Mouse (Mus musculus): ENCODE results near the gene Xxylt1.

Gene Xxylt1

DNA sequence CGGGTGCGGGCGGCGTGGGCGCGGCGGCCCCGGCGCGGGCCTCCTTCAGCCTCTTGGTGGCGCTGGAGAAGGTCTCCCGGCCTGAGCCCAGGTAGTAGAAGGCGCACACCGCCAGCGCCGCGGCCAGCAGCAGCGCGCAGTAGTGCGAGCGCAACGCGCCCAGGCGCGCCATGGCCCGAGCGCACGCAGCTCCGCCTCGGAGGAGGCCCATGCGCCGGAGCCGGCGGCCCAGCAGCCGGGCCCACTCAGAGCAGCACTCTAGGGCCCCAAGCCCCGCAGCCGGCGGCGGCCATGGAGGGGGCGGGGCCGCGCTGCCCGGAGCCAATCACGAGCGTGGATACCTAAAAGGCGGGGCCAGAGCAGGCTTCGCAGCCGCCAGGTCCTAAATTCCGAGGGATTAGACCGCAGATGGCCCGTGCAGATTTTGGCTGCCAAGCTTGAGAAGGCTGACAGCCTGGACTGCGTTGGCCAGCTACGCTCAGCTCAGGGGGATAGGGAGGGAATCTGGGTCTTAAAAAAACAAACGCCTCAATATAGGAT, at the start of gene Xxylt1:
Gene Xxylt1, minus strand, starts transcription at position 308 of the 540 bp plus-strand sequence.
- DNase-seq = peak; percentile 97 to 98

GRCm38 (mm10) chr16:31128116-31128515, 46.9 kb upstream of the Xxylt1 start:
- DNase-seq = no peak

GRCm38 (mm10) chr16:31124991-31125390, 43.8 kb upstream of the Xxylt1 start:
- DNase-seq = no peak

DNA sequence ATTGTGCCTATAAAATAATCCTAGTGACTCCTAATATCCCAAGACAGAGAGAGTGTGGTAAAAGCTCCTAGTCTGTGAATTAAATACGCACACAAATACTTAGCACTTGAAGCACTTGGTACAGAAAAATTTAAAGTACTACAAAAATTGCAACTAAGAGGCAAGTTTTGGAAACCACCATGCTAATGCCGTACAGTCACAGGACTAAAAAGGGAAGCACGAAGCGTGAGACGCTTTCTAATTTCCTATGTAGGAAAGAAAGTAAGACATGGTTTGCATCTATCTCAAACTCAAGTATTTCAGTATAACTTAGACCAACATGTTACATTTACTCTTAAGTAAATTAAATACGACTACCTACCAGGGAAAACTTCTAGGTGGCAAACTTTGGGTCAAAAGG, 40.4 kb upstream of the Xxylt1 start:
- DNase-seq = no peak

DNA sequence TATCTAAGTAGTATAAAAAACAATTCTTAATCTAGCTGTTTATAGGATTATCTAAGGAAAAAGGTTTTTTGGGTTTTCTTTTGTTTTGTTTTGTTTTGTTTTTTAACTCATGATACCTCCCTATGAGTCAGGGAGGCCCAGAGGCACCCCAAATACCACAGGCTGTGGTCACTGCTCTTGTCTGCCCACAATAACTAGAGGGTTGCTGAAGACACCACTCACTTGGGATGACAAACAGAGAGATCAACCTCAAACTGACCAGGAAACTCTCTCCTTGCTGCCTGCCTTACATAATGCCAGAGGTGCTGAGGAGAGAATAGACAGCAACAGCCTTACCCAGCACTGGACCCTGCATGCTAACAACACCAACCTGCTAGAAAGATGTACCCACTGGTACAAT, 32.4 kb upstream of the Xxylt1 start:
- DNase-seq = no peak

DNA sequence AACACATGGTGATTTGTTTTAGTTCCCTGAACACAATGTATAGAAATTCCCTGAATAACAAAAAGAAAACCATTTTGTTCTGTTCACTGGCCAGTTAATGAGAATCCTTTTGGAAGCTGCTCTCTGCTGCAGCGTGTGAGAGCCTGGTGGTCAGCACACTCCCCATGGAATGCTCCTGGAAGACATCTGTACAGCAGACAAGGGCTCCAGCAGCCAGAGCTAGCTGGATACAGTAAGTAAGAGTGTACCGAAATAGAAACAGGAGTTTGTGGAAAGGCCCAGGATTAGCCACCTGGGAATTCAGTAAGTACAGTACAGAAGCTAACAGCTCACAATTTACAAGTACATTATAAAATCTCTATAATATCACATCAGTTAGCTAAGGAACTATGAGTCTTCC, 20.1 kb upstream of the Xxylt1 start:
- DNase-seq = no peak

DNA sequence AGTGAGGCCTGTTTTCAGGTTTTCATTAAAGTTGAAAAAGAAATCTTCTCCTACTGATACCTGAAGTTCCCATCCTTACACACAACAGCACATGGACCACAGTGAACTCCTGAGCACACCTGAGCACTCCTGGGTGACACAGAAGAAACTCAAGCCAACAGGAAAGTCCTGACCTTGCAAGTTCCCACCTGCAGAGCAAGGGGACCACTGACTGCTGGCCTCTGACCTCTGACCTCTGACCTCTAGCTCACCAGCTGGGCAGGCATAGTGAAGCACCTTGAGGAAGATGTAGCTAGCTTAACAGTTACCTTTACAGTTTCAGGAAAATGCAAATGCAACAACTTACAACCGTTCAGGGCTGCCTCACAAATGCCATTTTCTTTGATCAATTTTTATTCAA, 18.7 kb upstream of the Xxylt1 start:
- no peak for DNase-seq

- DNase-seq = no peak
These were observed 12.8 kb upstream of the Xxylt1 start for GRCm38 (mm10) chr16:31094036-31094435.

- no peak for DNase-seq
These were observed 12.0 kb upstream of the Xxylt1 start for GRCm38 (mm10) chr16:31093186-31093585.

GRCm38 (mm10) chr16:31081891-31082290, 659 bp upstream of the Xxylt1 start:
- DNase-seq = no peak

DNA sequence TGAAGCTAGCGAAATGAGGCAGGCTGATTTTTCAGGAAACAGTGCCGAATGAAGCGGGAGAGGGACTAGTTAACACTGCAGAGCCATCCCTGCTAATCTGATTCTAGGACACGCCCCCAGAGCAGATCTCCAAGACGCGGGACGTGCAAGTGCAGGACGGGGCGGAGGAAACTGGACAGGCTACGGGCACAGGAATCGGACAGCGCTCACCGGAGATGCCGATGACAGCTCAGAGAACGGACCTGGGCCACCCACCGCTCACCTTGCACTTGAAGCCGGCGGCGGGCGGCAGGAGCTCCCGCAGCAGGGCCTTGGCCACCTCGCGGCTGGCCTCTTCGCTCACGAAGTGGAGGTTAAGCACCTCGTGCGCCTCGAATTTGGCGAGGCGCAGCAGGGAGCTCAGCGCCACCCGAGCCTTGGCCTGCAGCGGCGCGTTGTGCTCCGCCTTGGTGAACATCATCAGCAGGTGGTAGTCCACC, 620 bp downstream of the Xxylt1 start:
- DNase-seq = peak; percentile 74 to 76

DNA sequence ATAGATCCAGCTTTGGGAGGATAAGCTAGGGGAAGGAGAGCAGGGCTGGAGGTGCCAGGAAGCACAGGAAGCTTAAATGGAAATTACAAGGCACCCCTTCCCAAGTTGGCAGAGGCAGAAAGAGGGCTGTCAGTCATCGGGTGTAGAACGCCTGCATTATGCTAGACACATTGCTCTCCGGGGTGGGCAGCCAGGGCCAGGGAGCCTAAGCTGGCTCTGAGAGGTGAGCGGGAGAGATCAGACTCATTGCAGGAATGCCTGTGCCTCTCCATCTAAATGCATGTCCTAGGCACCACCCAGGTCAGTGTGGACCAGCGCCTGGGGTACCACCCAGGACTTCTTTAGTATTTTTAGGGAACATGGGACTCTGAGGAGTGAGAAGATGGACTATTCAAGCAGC, 3.8 kb downstream of the Xxylt1 start:
- no peak for DNase-seq

DNA sequence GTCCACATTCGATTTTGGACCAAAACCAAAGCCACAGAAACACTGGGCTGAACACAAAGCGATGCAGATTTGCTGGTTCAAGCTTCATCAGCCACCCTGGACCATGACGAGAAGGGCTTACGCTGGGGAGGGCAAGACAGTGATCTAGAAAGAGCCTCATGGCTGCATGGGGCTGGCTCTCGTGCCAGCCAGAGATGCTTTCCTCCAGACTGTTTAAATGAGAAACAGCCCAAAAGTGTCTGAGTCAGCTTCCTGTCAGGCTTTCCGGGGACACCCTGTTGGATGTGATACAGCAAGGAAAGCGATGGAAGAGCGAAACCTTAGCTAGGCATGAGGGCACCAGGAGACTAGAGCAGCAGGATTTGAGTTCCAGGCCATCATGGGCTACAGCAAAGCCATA, 4.8 kb downstream of the Xxylt1 start:
- DNase-seq = no peak

- no peak for DNase-seq
These were observed 6.8 kb downstream of the Xxylt1 start for GRCm38 (mm10) chr16:31074324-31074908.

DNA sequence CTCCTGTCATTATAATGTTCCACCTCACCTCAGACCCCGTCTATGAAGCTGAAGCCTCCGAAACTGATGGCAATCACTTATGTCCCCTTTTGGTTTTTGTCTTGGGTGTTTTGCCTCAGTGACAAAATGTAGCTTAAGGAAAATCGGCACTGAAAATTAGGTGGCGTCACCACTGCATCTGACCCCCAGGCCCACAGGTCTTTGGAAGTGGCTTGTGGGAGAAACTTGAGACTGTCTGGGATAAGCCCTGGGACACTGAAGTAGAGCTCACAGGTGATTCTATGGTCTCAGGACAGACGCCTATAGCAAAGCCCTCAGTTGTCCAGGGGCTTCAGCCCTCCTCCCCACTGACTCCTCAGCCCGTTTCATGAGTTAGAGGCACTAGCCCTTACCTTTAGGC, 9.5 kb downstream of the Xxylt1 start:
- no peak for DNase-seq

GRCm38 (mm10) chr16:31070358-31071133, 10.7 kb downstream of the Xxylt1 start:
- peak; percentile 94 for DNase-seq

- no peak for DNase-seq
These were observed 11.7 kb downstream of the Xxylt1 start for GRCm38 (mm10) chr16:31069211-31070166.

GRCm38 (mm10) chr16:31068280-31068679, 13.0 kb downstream of the Xxylt1 start:
- no peak for DNase-seq

- no peak for DNase-seq
These were observed 14.7 kb downstream of the Xxylt1 start for GRCm38 (mm10) chr16:31066344-31067098.

GRCm38 (mm10) chr16:31064782-31065181, 16.4 kb downstream of the Xxylt1 start:
- no peak for DNase-seq

- no peak for DNase-seq
These were observed 18.3 kb downstream of the Xxylt1 start for GRCm38 (mm10) chr16:31062918-31063317.

DNA sequence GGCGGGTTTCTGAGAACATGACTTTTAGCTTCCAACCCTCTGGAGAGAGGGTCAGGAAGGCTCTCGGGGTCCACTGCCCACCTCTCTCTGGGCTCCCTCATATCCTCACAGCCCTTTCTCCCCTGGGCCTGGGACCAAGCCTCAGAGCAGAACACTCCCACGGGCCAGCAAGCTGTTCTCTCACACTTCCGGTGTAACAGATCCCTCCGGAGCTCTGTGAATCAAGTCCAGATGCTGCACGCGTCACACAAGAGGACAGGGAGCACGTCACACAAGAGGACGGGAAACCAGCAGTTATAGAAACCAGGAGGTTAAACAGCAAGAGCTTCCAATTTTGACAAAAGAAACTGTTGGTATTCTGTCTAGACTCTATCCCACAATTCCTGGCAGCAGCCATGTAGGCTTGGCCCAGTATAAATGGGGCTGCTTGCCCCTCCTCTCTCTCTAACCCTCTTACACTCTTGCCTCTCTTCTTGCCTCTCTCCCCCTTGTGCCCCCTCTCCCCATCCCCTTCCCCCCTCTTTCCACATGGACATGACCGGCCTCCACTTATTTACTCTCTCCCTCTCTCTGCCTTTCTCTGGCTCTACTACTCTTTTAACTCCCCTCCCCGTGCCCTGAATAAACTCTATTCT, 19.9 kb downstream of the Xxylt1 start:
- no peak for DNase-seq
